Mouse (Mus musculus): Measurements from ENCODE around the gene Vapb. TPM values are rescaled to one million over a fixed set of nuclear protein-coding genes. Genes with fewer than 3 reads are reported as not detected.
"Not testable (repeated sequence)": the region's sequence is repeated elsewhere in the genome, so short reads cannot be mapped to it uniquely, and the experiment has no call there.

The Vapb gene
- 1 to 10 TPM; 1.8 to 2.0 TPM for polyA plus RNA-seq (2017; shearing (Covaris generic))

GRCm38 (mm10) chr2:173737222-173737989 lies at the start of gene Vapb:
TSS of gene Vapb (plus strand) at chr2:173737511.
- ATAC-seq: peak; percentile 96

GRCm38 (mm10) chr2:173689835-173690234 lies 47.5 kb upstream of the Vapb start:
- ATAC-seq: no peak

GRCm38 (mm10) chr2:173691748-173692147 lies 45.6 kb upstream of the Vapb start:
- ATAC-seq: no peak

- no peak for ATAC-seq
Observed at GRCm38 (mm10) chr2:173692693-173693092, 44.6 kb upstream of the Vapb start.

- ATAC-seq: no peak
Observed at GRCm38 (mm10) chr2:173698850-173699249, 38.5 kb upstream of the Vapb start.

GRCm38 (mm10) chr2:173702096-173702866 lies 35.0 kb upstream of the Vapb start:
- ATAC-seq: no peak

- ATAC-seq: no peak
Observed at GRCm38 (mm10) chr2:173702867-173703237, 34.5 kb upstream of the Vapb start.

GRCm38 (mm10) chr2:173705827-173706551 lies 31.3 kb upstream of the Vapb start:
- ATAC-seq: no peak

GRCm38 (mm10) chr2:173707626-173708025 lies 29.7 kb upstream of the Vapb start:
- ATAC-seq: not testable (repeated sequence)

GRCm38 (mm10) chr2:173710193-173710592 lies 27.1 kb upstream of the Vapb start:
- no peak for ATAC-seq

- ATAC-seq: no peak
Observed at GRCm38 (mm10) chr2:173712656-173713055, 24.7 kb upstream of the Vapb start.

GRCm38 (mm10) chr2:173713241-173713640 lies 24.1 kb upstream of the Vapb start:
- ATAC-seq: no peak

GRCm38 (mm10) chr2:173714620-173715218 lies 22.6 kb upstream of the Vapb start:
- ATAC-seq: no peak

- ATAC-seq: no peak
Observed at GRCm38 (mm10) chr2:173716966-173717365, 20.3 kb upstream of the Vapb start.

GRCm38 (mm10) chr2:173719115-173719514 lies 18.2 kb upstream of the Vapb start, which contains the start of gene 1700010B08Rik:
TSS of gene 1700010B08Rik (plus strand) at chr2:173719415.
- not testable (repeated sequence) for ATAC-seq

GRCm38 (mm10) chr2:173722251-173722857 lies 15.0 kb upstream of the Vapb start:
- no peak for ATAC-seq

GRCm38 (mm10) chr2:173724382-173724781 lies 12.9 kb upstream of the Vapb start:
- no peak for ATAC-seq

GRCm38 (mm10) chr2:173724940-173725807 lies 12.1 kb upstream of the Vapb start:
- ATAC-seq: no peak

- no peak for ATAC-seq
Observed at GRCm38 (mm10) chr2:173725819-173726218, 11.5 kb upstream of the Vapb start.

GRCm38 (mm10) chr2:173730444-173730966 lies 6.8 kb upstream of the Vapb start:
- no peak for ATAC-seq

GRCm38 (mm10) chr2:173734426-173734825 lies 2.9 kb upstream of the Vapb start:
- no peak for ATAC-seq
